Mouse (Mus musculus): ENCODE data around the gene Cep19. TPM values are rescaled to one million over a fixed set of nuclear protein-coding genes. Genes with fewer than 3 reads are reported as not detected.

The Cep19 gene
- polyA plus RNA-seq, 1 experiment from 2014 or later, result 47.7 TPM

DNA sequence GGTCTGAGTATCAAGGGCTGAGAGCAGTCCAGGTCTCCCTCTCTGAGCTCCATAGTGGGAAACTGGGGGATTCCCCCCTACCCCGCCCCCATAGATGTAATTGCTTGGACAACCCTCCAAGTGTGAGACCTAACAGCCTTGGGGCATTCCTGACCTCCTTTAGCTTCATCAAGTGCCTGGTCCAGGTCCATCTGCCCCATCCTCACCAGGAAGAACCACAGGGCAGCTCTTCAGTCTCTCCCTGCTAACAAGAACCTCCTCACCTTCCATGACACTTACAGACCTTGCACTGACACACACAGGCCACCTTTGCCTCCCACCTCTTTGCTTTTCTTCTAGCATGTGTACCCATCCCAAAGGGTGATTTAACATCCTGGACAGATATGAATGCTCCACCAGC is 54.4 kb downstream of the Cep19 start:
- no peak overlapping the region for H3K9ac ChIP-seq (ENCODE audit: low read depth, low read length)
- no peak for DNase-seq (ENCODE audit: low spot score)

DNA sequence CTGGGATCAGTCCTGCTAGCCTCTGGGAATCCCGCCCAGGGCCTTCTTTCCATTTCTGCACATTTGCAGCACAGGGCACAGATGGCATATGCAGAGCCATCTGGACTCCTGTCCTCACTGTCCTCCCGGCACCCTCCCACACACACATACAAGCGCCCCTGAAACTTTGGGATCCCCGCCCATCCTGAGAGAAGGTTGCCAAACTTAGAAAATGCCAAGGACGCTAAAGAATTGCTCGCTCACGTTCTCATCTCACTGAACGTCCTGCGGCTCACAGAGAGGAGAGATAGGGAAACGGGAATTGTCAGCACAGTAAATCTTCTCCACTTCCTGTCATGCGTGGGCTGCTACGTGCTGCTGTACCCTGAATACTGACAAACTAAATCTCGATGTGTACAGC is 54.8 kb downstream of the Cep19 start:
- Histone ChIP-seq H3K27me3 (ENCODE audit: control insufficient read depth, insufficient read depth, low read length) (no peaks in the 10 kb centered on the region), H3K27ac (ENCODE audit: low read depth, low read length) (no peak overlapping the region), H3K36me3 (ENCODE audit: control insufficient read depth, insufficient read depth, low read length) (no peaks in the 10 kb centered on the region), H3K4me3 (ENCODE audit: low read depth, low read length) (no peak overlapping the region), H3K9ac (ENCODE audit: low read depth, low read length) (no peak overlapping the region), H3K4me1 (replicated peaks; ENCODE audit: control insufficient read depth, insufficient read depth, low read length) (no peaks in the 10 kb centered on the region), H3K9me3 (ENCODE audit: control insufficient read depth, low read length) (no peaks in the 10 kb centered on the region), H3K4me2 (replicated peaks; ENCODE audit: low read depth, low read length) (no peak overlapping the region)
- ATAC-seq (ENCODE audit: low FRiP score), result no peak
- DNase-seq (ENCODE audit: low spot score), result no peak
- 88% methylated on average over 13 of the region's 13 CpGs for WGBS

More for the DNA sequence above, 54.4 kb downstream of the Cep19 start:
- Histone ChIP-seq H3K36me3 (ENCODE audit: control insufficient read depth, insufficient read depth, low read length) (no peaks in the 10 kb centered on the region), H3K9me3 (ENCODE audit: control insufficient read depth, low read length) (no peaks in the 10 kb centered on the region), H3K4me3 (ENCODE audit: low read depth, low read length) (no peak overlapping the region), H3K4me2 (replicated peaks; ENCODE audit: low read depth, low read length) (no peak overlapping the region), H3K4me1 (replicated peaks; ENCODE audit: control insufficient read depth, insufficient read depth, low read length) (no peaks in the 10 kb centered on the region), H3K27me3 (ENCODE audit: control insufficient read depth, insufficient read depth, low read length) (no peaks in the 10 kb centered on the region), H3K27ac (ENCODE audit: low read depth, low read length) (no peak overlapping the region)
- no peak for ATAC-seq (ENCODE audit: low FRiP score)
- WGBS, result 89% methylated on average over 1 of the region's 1 CpGs

DNA sequence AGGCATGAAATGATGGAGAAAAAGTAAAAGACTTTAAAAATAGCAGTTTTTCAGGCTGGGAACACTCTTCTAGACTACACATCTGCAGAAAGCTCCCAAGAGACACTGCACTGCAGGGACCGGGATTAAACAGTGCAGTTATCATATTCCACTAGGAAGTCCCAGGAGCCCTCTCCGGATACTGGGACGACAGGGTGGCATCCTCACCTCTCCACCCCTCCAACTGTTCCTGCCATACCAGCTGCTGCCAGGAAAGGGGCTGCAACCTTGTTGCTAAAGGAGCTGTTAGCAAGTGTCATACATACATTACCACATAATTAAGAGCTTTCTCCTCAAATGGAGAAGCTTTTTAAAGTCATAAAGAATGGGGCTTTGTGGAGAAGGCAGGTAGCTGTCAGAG is 57.1 kb downstream of the Cep19 start:
- no peaks in the 10 kb centered on the region for H3K27me3 ChIP-seq (ENCODE audit: control insufficient read depth, insufficient read depth, low read length)
- DNase-seq (ENCODE audit: low spot score), result no peak
- ATAC-seq (ENCODE audit: low FRiP score), result no peak
- WGBS, result 49% methylated on average over 3 of the region's 3 CpGs
- H3K4me3 ChIP-seq (ENCODE audit: low read depth, low read length), result no peak overlapping the region
- H3K9ac ChIP-seq (ENCODE audit: low read depth, low read length), result no peak overlapping the region
- H3K4me1 ChIP-seq (replicated peaks; ENCODE audit: control insufficient read depth, insufficient read depth, low read length), result no peaks in the 10 kb centered on the region
- no peak overlapping the region for H3K27ac ChIP-seq (ENCODE audit: low read depth, low read length)
- H3K4me2 ChIP-seq (replicated peaks; ENCODE audit: low read depth, low read length), result no peak overlapping the region
- no peaks in the 10 kb centered on the region for H3K36me3 ChIP-seq (ENCODE audit: control insufficient read depth, insufficient read depth, low read length)
- H3K9me3 ChIP-seq (ENCODE audit: control insufficient read depth, low read length), result no peaks in the 10 kb centered on the region

DNA sequence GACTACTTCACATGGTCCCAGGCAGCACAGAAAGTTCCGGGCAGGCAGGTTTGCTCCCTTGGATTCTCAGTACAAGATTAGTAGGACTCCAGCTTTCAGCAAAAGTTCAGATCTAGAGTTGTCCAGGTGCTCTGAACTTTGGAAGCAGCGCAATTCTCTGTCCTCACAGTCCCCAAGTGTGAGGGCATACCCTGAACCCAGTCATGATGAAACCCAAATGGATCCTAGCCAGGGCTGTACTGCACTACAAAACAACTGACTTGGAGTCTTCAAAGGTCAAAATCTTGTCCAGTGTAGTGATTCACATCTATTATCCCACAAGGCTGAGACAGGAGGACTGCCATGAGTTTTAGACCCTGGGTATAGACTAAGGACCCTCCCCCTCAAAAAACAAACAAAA is 57.8 kb downstream of the Cep19 start:
- Histone ChIP-seq H3K4me2 (replicated peaks; ENCODE audit: low read depth, low read length) (no peak overlapping the region), H3K4me3 (ENCODE audit: low read depth, low read length) (no peak overlapping the region), H3K27me3 (ENCODE audit: control insufficient read depth, insufficient read depth, low read length) (no peaks in the 10 kb centered on the region), H3K27ac (ENCODE audit: low read depth, low read length) (no peak overlapping the region), H3K36me3 (ENCODE audit: control insufficient read depth, insufficient read depth, low read length) (no peaks in the 10 kb centered on the region), H3K9me3 (ENCODE audit: control insufficient read depth, low read length) (no peaks in the 10 kb centered on the region), H3K9ac (ENCODE audit: low read depth, low read length) (no peak overlapping the region), H3K4me1 (replicated peaks; ENCODE audit: control insufficient read depth, insufficient read depth, low read length) (no peaks in the 10 kb centered on the region)
- DNase-seq (ENCODE audit: low spot score) (no peak), ATAC-seq (ENCODE audit: low FRiP score) (no peak)
- WGBS, result 83% methylated on average over 2 of the region's 2 CpGs

Other genes starting within 250 kb of the Cep19 start
- gene Meltf, start 221.0 kb upstream of the Cep19 start, polyA plus RNA-seq (2014; fragmentation: Nextera tagmentation; extraction: Ambion mirVana), result not detected in 2 replicates
- gene Pigz, start 165.9 kb upstream of the Cep19 start, polyA plus RNA-seq (2014; fragmentation: Nextera tagmentation; extraction: Ambion mirVana), result 1.2 and 1.5 TPM in 2 replicates
- gene 0610012G03Rik, start 151.3 kb upstream of the Cep19 start, polyA plus RNA-seq (2014; fragmentation: Nextera tagmentation; extraction: Ambion mirVana), result 86.2 and 88.5 TPM in 2 replicates
- 148 and 160 TPM in 2 replicates for gene Ncbp2, start 151.3 kb upstream of the Cep19 start, polyA plus RNA-seq (2014; fragmentation: Nextera tagmentation; extraction: Ambion mirVana)
- 12.2 and 18.3 TPM in 2 replicates for gene Senp5, start 96.5 kb upstream of the Cep19 start, polyA plus RNA-seq (2014; fragmentation: Nextera tagmentation; extraction: Ambion mirVana)
- 46.4 and 48.0 TPM in 2 replicates for gene Pak2, start 20.5 kb upstream of the Cep19 start, polyA plus RNA-seq (2014; fragmentation: Nextera tagmentation; extraction: Ambion mirVana)
- 147 and 150 TPM in 2 replicates for gene Pigx, start 60 bp upstream of the Cep19 start, polyA plus RNA-seq (2014; fragmentation: Nextera tagmentation; extraction: Ambion mirVana)
- gene Nrros, start 65.8 kb downstream of the Cep19 start, polyA plus RNA-seq (2014; fragmentation: Nextera tagmentation; extraction: Ambion mirVana), result 8.1 and 8.7 TPM in 2 replicates
- gene Bex6, start 80.0 kb downstream of the Cep19 start, polyA plus RNA-seq (2014; fragmentation: Nextera tagmentation; extraction: Ambion mirVana), result not detected in 2 replicates
- 15.6 and 22.8 TPM in 2 replicates for gene Fbxo45, start 147.4 kb downstream of the Cep19 start, polyA plus RNA-seq (2014; fragmentation: Nextera tagmentation; extraction: Ambion mirVana)
- 16.6 and 18.8 TPM in 2 replicates for gene Wdr53, start 147.4 kb downstream of the Cep19 start, polyA plus RNA-seq (2014; fragmentation: Nextera tagmentation; extraction: Ambion mirVana)
- not detected in 2 replicates for gene Smco1, start 171.7 kb downstream of the Cep19 start, polyA plus RNA-seq (2014; fragmentation: Nextera tagmentation; extraction: Ambion mirVana)
- gene Rnf168, start 177.7 kb downstream of the Cep19 start, polyA plus RNA-seq (2014; fragmentation: Nextera tagmentation; extraction: Ambion mirVana), result 25.8 and 31.1 TPM in 2 replicates
- 24.9 and 40.5 TPM in 2 replicates for gene Ubxn7, start 232.5 kb downstream of the Cep19 start, polyA plus RNA-seq (2014; fragmentation: Nextera tagmentation; extraction: Ambion mirVana)

Measured in hindbrain, embryonic 11.5 days (tissue).